Mouse (Mus musculus) midbrain, embryonic 13.5 days (tissue): Measurements from ENCODE around the gene Csf2rb2. TPM values are rescaled to one million over a fixed set of nuclear protein-coding genes. Genes with fewer than 3 reads are reported as not detected.
"Not testable (repeated sequence)": the region's sequence is repeated elsewhere in the genome, so short reads cannot be mapped to it uniquely, and the experiment has no call there.

Source experiments
- ATAC-seq: fragments of 200-750 bp; cut with Nextera tagmentation; 2 replicates; pipeline ENCODE4 v1.8.0; 2017; ENCODE audit warnings: mild to moderate bottlenecking, moderate TSS enrichment, moderate library complexity
- H3K27ac ChIP-seq: fragments of 300-500 bp; sonication (generic); 2 replicates; pipeline ENCODE4 v1.5.1; 2015; ENCODE audit warnings: inconsistent platforms, mild to moderate bottlenecking, moderate library complexity
- H3K27me3 ChIP-seq: fragments of 300-500 bp; sonication (generic); 2 replicates; pipeline ENCODE4 v1.6.1; 2015; ENCODE audit warnings: mild to moderate bottlenecking, inconsistent platforms
- H3K36me3 ChIP-seq: fragments of 300-500 bp; sonication (generic); 2 replicates; pipeline ENCODE4 v1.6.1; 2015; ENCODE audit warnings: mild to moderate bottlenecking, inconsistent platforms
- H3K4me1 ChIP-seq: fragments of 300-500 bp; sonication (generic); replicated peaks from 2 replicates; pipeline ENCODE4 v1.6.1; 2015; ENCODE audit warnings: inconsistent platforms
- H3K4me2 ChIP-seq: fragments of 300-500 bp; sonication (generic); replicated peaks from 2 replicates; pipeline ENCODE4 v1.6.1; 2015; ENCODE audit warnings: moderate library complexity, mild to moderate bottlenecking, inconsistent platforms
- H3K4me3 ChIP-seq: fragments of 300-500 bp; sonication (generic); replicated peaks from 2 replicates; pipeline ENCODE4 v1.5.1; 2015; ENCODE audit warnings: mild to moderate bottlenecking, inconsistent platforms
- H3K9ac ChIP-seq: fragments of 300-500 bp; sonication (generic); replicated peaks from 2 replicates; pipeline ENCODE4 v1.6.1; 2015; ENCODE audit warnings: mild to moderate bottlenecking, inconsistent platforms
- H3K9me3 ChIP-seq: fragments of 300-500 bp; sonication (generic); 2 replicates; pipeline ENCODE4 v1.6.1; 2016; ENCODE audit warnings: mild to moderate bottlenecking, inconsistent platforms
- WGBS: fragments of 180-500 bp; shearing (Covaris S2); methylation state at CpG from one replicate; pipeline ENCODE4 v1.1.7; 2015; 5-methylcytosine and 5-hydroxymethylcytosine counted together
- polyA plus RNA-seq: library from polyadenylated mRNA; unstranded; fragments of >200 nt; fragmentation: Nextera tagmentation; extraction: Ambion mirVana; gene quantifications from 2 replicates; pipeline ENCODE4 v1.2.1, GENCODE M21; 2015

Gene Csf2rb2
- polyA plus RNA-seq, 1 experiment from 2014 or later, result 0.34 TPM

DNA sequence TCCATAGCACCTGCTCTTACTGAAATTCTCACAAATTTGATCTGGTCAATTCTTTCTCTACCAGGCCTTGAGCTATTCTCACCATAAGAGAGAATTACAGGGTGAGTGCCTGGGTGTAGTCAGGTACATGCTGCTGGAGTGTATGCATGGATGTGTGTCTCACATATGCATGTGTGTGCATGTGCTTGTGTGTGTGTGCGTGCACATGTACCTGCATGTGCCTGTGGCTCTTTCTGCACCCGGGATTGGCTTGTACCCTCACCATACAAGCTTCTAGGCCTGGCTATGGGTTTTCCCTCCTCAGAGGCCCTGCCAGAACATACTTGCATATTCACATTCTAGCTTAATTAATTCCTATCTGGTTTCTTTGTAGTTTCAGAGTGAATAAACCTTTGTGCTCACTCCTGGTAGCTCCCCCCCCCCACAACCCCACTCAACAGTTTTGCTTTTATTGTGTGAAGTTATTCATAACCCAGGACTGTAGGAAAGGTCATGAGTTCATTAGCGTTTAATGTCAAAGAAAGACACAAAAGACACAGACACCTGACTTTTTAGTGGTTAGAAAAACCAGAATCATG, 23.1 kb upstream of the Csf2rb2 start:
- Histone ChIP-seq H3K4me2 (no peak overlapping the region), H3K4me3 (no peak overlapping the region), H3K9ac (no peak overlapping the region), H3K36me3 (no peaks in the 10 kb centered on the region), H3K27ac (no peak overlapping the region), H3K27me3 (no peaks in the 10 kb centered on the region), H3K4me1 (0 out of 2 replicates have a peak, but pooled peaks cover 3% of the 10 kb centered on the region), H3K9me3 (no peaks in the 10 kb centered on the region)
- 78% methylated on average over 3 of the region's 3 CpGs for WGBS
- ATAC-seq, result no peak

DNA sequence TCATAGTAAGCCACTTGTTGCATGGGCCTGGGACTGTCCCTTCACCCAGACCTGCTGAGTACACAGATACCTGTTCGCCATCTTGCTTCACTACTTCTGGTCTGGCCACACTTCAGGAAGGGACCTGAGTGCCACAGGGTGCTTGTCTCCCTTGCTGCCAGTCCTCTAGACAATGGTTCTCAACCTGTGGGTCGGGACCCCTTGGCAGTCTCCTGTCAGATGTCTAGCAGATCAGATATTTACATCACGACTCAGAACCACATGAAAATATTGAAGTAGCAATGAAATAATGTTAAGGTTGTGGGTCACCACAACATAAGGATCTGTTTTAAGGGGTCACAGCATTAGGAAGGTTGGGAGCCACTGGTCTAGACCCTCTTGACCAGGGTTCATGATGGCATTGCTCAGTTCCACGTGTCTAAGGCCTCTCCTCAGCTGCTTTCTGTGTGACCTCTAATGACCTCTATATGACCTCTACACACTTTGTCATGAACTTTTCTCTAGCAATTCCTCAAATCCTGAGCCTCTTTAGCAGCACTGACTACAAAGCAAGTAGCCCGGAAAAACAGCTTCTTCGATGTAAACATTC, 22.3 kb upstream of the Csf2rb2 start:
- not testable (repeated sequence) for ATAC-seq, H3K4me2 ChIP-seq, H3K4me1 ChIP-seq, H3K4me3 ChIP-seq, H3K27me3 ChIP-seq, H3K27ac ChIP-seq, H3K9ac ChIP-seq, H3K36me3 ChIP-seq, H3K9me3 ChIP-seq
- WGBS, result 81% methylated on average over 6 of the region's 6 CpGs

DNA sequence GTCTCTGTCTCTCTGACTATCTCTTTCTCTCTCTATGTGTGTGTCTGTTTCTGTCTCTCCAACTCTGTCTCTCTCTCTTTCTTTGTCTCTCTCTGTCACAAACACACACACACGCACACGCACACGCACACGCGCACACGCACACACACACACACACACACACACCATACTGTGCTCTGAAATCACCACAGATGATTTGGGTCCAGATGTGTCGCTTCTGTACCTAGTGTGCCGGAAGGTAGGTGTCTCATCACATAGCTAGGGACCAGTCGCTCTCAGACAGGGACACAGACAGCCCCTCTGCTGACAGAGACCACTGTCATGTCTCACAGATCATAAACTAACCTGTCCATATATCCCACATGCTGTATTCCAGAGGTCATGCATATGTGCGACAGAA, 21.2 kb upstream of the Csf2rb2 start:
- no peak for ATAC-seq
- Histone ChIP-seq H3K27me3 (no peaks in the 10 kb centered on the region), H3K4me2 (no peak overlapping the region), H3K9ac (no peak overlapping the region), H3K4me1 (0 out of 2 replicates have a peak, but pooled peaks cover 3% of the 10 kb centered on the region), H3K36me3 (no peaks in the 10 kb centered on the region), H3K9me3 (no peaks in the 10 kb centered on the region), H3K27ac (no peak overlapping the region), H3K4me3 (no peak overlapping the region)
- WGBS, result 96% methylated on average over 10 of the region's 10 CpGs

DNA sequence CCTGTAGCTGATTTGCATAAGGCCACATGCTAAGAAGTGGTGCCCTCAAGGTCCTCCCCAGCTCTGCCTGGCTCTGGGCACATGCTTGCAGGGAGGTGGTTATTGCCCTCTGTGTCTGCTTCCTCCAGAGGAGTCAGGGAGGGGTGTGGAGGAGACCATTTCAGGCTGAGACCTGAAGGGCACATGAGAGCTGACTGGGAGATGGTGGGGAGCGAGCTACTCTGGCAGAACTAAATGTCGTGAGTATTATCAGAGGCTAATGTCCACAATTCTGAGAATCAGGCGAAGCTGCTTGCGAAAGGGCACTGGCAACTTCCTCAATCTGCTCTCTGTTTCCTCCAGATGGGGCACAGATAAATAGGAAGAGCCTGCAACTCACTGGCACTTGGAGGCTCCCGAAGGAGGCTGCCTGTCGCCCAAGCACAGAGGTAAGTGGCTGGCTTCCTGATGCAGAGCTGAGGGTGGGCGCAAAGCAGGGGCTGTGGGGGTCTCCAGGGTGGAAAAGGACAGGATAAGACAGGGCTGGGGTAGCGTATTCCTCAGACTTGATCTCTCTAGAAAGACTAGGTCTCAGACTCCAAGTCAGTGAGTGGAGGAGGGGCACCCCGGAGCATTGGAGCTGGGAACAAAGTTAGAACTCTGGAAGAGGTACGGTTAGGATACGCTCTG, 20.3 kb upstream of the Csf2rb2 start, which contains the start of gene Csf2rb:
Gene Csf2rb (plus strand): TSS at position 82 of the 669 bp plus-strand sequence.
- no peak within 1 kb of the TSS for H3K27ac ChIP-seq
- no peaks in the 10 kb centered on the region for H3K9me3 ChIP-seq
- 0 out of 2 replicates have a peak, but pooled peaks cover 3% of the 10 kb centered on the region for H3K4me1 ChIP-seq
- no peaks in the 10 kb centered on the region for H3K36me3 ChIP-seq
- no peak for ATAC-seq
- no peak within 1 kb of the TSS for H3K4me2 ChIP-seq
- no peaks in the 10 kb centered on the region for H3K27me3 ChIP-seq
- H3K9ac ChIP-seq, result no peak within 1 kb of the TSS
- no peak within 1 kb of the TSS for H3K4me3 ChIP-seq
- 82% methylated on average over 11 of the region's 11 CpGs for WGBS

DNA sequence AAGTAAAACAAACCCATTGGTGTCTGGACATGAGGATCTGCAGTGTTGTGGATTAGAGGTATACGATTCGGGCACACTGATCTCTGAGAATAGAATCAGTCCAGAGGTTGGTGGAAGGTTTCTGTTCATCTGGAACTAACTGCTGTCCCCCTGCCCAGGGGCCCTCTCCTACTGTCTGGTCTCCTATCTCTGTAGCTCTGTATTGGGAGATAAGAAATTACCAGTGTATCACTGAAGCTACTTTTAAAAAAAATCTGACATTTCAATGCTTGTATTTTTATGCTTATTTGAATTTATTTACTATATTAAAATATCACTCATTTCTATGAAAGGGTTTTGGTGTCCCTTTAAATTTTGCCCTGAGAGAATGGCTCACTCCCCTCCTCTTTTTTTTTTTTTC, 18.8 kb upstream of the Csf2rb2 start:
- ATAC-seq, result no peak
- Histone ChIP-seq H3K4me3 (no peak overlapping the region), H3K4me1 (0 out of 2 replicates have a peak, but pooled peaks cover 3% of the 10 kb centered on the region), H3K4me2 (no peak overlapping the region), H3K36me3 (no peaks in the 10 kb centered on the region), H3K9ac (no peak overlapping the region), H3K27me3 (no peaks in the 10 kb centered on the region), H3K27ac (no peak overlapping the region), H3K9me3 (no peaks in the 10 kb centered on the region)
- WGBS, result 86% methylated on average over 2 of the region's 2 CpGs

DNA sequence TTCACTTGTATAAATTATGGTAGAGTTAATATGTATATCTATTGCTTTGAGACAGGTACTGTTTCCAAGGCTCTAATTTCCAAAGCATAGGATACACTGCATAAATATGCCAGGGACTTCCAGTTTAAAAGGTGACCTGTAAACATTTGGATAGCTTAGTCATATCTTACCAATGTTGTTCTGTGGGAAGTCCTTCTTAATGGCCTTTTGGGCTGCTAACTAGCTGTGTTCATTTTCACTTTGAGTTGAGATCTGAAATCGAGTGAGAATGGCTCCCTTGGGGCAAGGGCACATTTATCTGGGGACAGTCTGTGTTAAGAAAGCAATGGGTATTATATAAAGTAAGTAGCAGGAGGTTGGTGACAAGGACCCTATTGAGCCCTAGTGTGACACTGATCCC, 17.8 kb upstream of the Csf2rb2 start:
- no peak for ATAC-seq
- H3K9me3 ChIP-seq, result no peaks in the 10 kb centered on the region
- H3K27me3 ChIP-seq, result no peaks in the 10 kb centered on the region
- H3K4me2 ChIP-seq, result no peak overlapping the region
- H3K36me3 ChIP-seq, result no peaks in the 10 kb centered on the region
- H3K27ac ChIP-seq, result no peak overlapping the region
- no peak overlapping the region for H3K9ac ChIP-seq
- H3K4me1 ChIP-seq, result no peaks in the 10 kb centered on the region
- WGBS, result 78% methylated on average over 1 of the region's 1 CpGs
- no peak overlapping the region for H3K4me3 ChIP-seq

DNA sequence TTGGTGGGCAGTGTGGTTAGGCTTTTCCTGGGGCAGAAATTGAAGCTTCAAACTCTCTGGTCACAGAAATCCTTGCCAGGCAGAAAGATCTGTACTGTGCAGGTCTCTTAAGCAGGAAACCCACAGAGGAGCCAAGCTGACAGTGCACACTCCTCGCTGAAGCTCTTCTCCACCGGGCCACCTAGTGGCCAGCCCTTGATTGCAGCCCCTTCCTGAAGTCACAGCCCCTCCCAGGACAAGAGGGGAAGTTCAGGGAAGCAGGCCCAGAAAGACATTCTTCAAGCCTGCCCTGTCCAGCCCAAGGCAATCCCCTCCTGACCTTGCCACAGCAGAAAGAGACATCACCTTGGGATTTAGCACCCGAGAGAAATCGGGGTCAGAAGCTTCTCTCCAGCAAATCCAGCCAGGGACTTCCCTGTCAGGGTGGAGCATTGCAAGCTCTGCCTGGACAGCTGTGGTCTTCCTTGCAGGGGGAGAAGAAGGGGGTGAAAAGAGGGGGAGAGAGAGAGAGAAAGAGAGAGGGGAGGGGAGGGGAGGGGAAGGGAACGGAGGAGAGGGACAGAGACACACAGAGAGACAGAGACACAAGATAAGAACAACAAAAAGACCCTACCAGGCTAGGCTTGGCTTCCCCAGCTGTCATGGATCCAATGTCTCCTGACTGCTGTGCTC, 15.4 kb upstream of the Csf2rb2 start:
- Histone ChIP-seq H3K9ac (no peak overlapping the region), H3K4me2 (no peak overlapping the region), H3K9me3 (no peaks in the 10 kb centered on the region), H3K36me3 (no peaks in the 10 kb centered on the region), H3K4me3 (no peak overlapping the region), H3K27me3 (no peaks in the 10 kb centered on the region), H3K4me1 (no peaks in the 10 kb centered on the region), H3K27ac (no peak overlapping the region)
- peak; percentile 67; the same call in 1 of the 2 replicates for ATAC-seq
- WGBS, result 16% methylated on average over 5 of the region's 5 CpGs

DNA sequence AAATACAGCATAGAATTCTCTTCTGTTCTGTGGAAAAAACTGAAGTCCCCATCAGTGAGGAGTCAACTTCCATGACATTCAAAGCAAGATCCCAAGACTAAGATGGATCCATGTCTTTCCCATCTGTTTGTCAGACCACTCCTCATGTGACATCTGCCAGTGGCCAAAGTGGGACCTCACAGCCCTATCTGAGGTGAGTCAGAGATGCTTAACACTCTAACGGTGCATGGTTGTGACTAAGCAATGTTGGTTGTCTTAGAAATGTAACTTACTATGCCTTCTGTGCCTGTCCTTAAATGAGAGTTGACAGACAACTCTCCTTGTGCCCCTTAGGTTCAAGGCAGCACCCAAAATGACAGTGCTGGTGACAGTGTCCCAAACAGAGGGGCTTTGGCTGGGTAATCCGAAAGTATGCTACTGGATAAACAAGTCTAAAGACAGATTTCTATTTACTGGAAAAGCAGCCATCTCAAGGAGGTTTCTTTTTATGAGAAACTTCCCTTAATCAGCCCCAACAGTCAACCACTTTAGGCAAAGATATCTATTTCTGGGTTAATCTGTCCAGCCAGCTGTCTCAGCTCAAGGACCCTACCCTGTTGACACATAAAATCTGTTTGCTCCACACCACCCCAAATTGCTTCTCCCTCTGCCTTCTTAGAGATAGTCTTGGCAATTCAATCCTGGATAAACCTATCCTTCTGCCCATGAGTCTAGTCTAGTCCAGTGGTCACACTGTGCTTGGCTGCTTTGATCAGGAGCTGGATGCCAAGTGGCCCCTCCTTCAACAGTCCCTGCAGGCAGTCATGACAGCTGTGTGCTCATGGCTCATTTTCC, 13.0 kb upstream of the Csf2rb2 start:
- not testable (repeated sequence) for H3K27me3 ChIP-seq, H3K9ac ChIP-seq, H3K36me3 ChIP-seq, H3K4me2 ChIP-seq, ATAC-seq, H3K27ac ChIP-seq, H3K4me3 ChIP-seq, H3K9me3 ChIP-seq, H3K4me1 ChIP-seq
- 88% methylated on average over 2 of the region's 2 CpGs for WGBS

DNA sequence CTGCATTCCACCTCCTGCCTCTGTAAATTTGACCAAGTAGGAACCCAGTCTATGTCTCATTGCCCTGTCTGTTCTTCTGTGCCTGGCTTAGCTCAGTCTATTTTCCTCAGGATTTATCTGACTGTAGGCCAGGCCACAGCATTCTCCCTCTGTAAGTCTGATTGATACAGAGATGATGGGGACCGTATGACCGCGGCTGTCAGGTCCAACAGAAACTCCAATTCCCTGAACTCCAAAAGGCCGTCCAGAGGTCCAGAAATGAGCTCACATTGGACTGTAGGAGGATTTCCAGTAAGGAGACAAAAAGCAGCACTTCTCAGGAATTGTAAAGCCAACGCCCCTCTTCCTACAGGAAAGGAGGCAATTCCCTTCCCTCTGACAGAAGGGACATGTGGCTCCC, 8.1 kb upstream of the Csf2rb2 start:
- H3K4me3 ChIP-seq, H3K9me3 ChIP-seq, H3K4me1 ChIP-seq, ATAC-seq, H3K9ac ChIP-seq, H3K27me3 ChIP-seq, H3K36me3 ChIP-seq, H3K27ac ChIP-seq, H3K4me2 ChIP-seq: not testable (repeated sequence)
- WGBS, result 94% methylated on average over 5 of the region's 5 CpGs

DNA sequence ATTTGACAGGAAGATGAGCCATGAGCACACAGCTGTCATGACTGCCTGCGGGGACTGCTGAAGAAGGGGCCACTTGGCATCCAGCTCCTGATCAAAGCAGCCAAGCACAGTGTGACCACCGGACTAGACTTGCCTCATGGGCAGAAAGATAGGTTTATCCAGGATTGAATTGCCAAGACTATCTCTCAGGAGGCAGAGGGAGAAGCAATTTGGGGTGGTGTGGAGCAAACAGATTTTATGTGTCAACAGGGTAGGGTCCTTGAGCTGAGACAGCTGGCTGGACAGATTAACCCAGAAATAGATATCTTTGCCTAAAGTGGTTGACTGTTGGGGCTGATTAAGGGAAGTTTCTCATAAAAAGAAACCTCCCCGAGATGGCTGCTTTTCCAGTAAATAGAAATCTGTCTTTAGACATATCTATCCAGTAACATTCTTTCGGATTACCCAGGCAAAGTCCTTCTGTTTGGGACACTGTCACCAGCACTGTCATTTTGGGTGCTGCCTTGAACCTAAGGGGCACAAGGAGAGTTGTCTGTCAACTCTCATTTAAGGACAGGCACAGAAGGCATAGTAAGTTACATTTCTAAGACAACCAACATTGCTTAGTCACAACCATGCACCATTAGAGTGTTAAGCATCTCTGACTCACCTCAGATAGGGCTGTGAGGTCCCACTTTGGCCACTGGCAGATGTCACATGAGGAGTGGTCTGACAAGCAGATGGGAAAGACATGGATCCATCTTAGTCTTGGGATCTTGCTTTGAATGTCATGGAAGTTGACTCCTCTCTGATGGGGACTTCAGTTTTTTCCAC, 7.1 kb upstream of the Csf2rb2 start:
- not testable (repeated sequence) for H3K27me3 ChIP-seq, H3K36me3 ChIP-seq, H3K4me1 ChIP-seq, H3K9ac ChIP-seq, ATAC-seq, H3K4me2 ChIP-seq, H3K4me3 ChIP-seq, H3K27ac ChIP-seq, H3K9me3 ChIP-seq
- WGBS, result 73% methylated on average over 4 of the region's 4 CpGs

DNA sequence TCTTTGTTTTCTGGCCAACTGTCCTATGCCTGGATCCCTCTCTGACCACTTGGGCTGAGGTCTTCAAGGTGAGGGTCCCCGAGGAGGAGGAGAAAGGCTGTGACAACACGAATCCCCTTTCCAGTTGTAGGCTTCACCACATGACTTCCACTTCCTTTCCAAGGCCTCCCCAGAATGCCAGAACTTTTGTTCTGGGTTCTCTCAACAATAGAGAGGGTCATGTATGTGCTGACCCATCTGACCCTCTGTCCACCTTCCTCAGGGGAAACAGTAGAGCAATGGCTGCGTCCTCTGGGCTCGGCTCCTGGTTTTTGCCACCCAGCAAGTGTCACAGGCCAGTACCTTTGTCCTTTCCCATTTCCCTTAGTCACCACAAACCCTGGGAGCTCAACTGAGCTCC, 5.5 kb upstream of the Csf2rb2 start:
- Histone ChIP-seq H3K36me3 (no peaks in the 10 kb centered on the region), H3K4me1 (no peaks in the 10 kb centered on the region; the same call in 1 of the 2 replicates), H3K4me3 (no peak overlapping the region), H3K27me3 (no peaks in the 10 kb centered on the region), H3K27ac (no peak overlapping the region), H3K9ac (no peak overlapping the region), H3K9me3 (no peaks in the 10 kb centered on the region), H3K4me2 (no peak overlapping the region)
- 70% methylated on average over 4 of the region's 4 CpGs for WGBS
- no peak for ATAC-seq
